Mouse (Mus musculus): ENCODE measurements around the gene Pigyl. TPM values are rescaled to one million over a fixed set of nuclear protein-coding genes. Genes with fewer than 3 reads are reported as not detected.
A peak's percentile ranks its signal among the peaks of the same experiment; 100 is the strongest.

The Pigyl gene
- 77.3 and 84.7 TPM in 2 replicates for polyA plus RNA-seq (2015; fragmentation: Nextera tagmentation; extraction: Ambion mirVana)

- peak within 1 kb of the TSS; percentile 68 for H3K4me3 ChIP-seq
- H3K9ac ChIP-seq: peak within 1 kb of the TSS; percentile 81
- H3K27ac ChIP-seq: peak within 1 kb of the TSS; percentile 87
- H3K4me2 ChIP-seq: peak within 1 kb of the TSS; percentile 72
- no peaks in the 10 kb centered on the region for H3K9me3 ChIP-seq
- under 1% methylated on average over 65 of the region's 65 CpGs for WGBS
- peak; percentile 98 for ATAC-seq (ENCODE audit: borderline replicate concordance, extremely low read depth, low FRiP score, low TSS enrichment)
- peaks cover 18% of the 10 kb centered on the region for H3K4me1 ChIP-seq
- no peaks in the 10 kb centered on the region for H3K27me3 ChIP-seq
- peaks cover 9% of the 10 kb centered on the region; the same call in 1 of the 2 replicates for H3K36me3 ChIP-seq
Observed at GRCm38 (mm10) chr9:22156497-22157245, at the start of gene Pigyl. Gene Pigyl (plus strand): TSS chr9:22156846.

GRCm38 (mm10) chr9:22108194-22108593 lies 48.5 kb upstream of the Pigyl start:
- WGBS: 87% methylated on average over 9 of the region's 9 CpGs
- Histone ChIP-seq H3K27ac (no peak overlapping the region), H3K36me3 (peaks cover 29% of the 10 kb centered on the region), H3K27me3 (no peaks in the 10 kb centered on the region), H3K4me2 (no peak overlapping the region), H3K4me1 (no peaks in the 10 kb centered on the region), H3K4me3 (no peak overlapping the region), H3K9me3 (no peaks in the 10 kb centered on the region), H3K9ac (no peak overlapping the region)
- no peak for ATAC-seq (ENCODE audit: borderline replicate concordance, extremely low read depth, low FRiP score, low TSS enrichment)

GRCm38 (mm10) chr9:22115635-22116034 lies 41.0 kb upstream of the Pigyl start:
- Histone ChIP-seq H3K27me3 (no peaks in the 10 kb centered on the region), H3K4me3 (peak overlapping the region; percentile 76; the same call in 1 of the 2 replicates), H3K9me3 (no peaks in the 10 kb centered on the region), H3K27ac (no peak overlapping the region), H3K36me3 (peaks cover 24% of the 10 kb centered on the region), H3K4me1 (peaks cover 15% of the 10 kb centered on the region), H3K9ac (peak overlapping the region; percentile 70; the same call in 1 of the 2 replicates), H3K4me2 (peak overlapping the region; percentile 85)
- ATAC-seq (ENCODE audit: borderline replicate concordance, extremely low read depth, low FRiP score, low TSS enrichment): no peak
- 90% methylated on average over 4 of the region's 4 CpGs for WGBS

GRCm38 (mm10) chr9:22116086-22116485 lies 40.6 kb upstream of the Pigyl start:
- WGBS: 17% methylated on average over 15 of the region's 15 CpGs
- Histone ChIP-seq H3K9me3 (no peaks in the 10 kb centered on the region), H3K4me3 (peak overlapping the region; percentile 76), H3K27ac (no peak overlapping the region), H3K9ac (peak overlapping the region; percentile 70), H3K27me3 (no peaks in the 10 kb centered on the region), H3K4me2 (peak overlapping the region; percentile 85), H3K36me3 (peaks cover 24% of the 10 kb centered on the region), H3K4me1 (peaks cover 15% of the 10 kb centered on the region)
- ATAC-seq (ENCODE audit: borderline replicate concordance, extremely low read depth, low FRiP score, low TSS enrichment): no peak

- peak within 1 kb of the TSS; percentile 54 for H3K27ac ChIP-seq
Observed at GRCm38 (mm10) chr9:22116740-22117426, 39.8 kb upstream of the Pigyl start, which contains the start of gene Elof1. Gene Elof1 (minus strand): TSS chr9:22117172.

GRCm38 (mm10) chr9:22117754-22118456 lies 38.7 kb upstream of the Pigyl start:
- peaks cover 7% of the 10 kb centered on the region for H3K36me3 ChIP-seq
- WGBS: 42% methylated on average over 10 of the region's 10 CpGs
- no peaks in the 10 kb centered on the region for H3K9me3 ChIP-seq
- H3K4me2 ChIP-seq: peak overlapping the region; percentile 85
- no peaks in the 10 kb centered on the region for H3K27me3 ChIP-seq
- H3K4me1 ChIP-seq: peaks cover 15% of the 10 kb centered on the region
- ATAC-seq (ENCODE audit: borderline replicate concordance, extremely low read depth, low FRiP score, low TSS enrichment): no peak
- H3K4me3 ChIP-seq: peak overlapping the region; percentile 76
- H3K9ac ChIP-seq: peak overlapping the region; percentile 53; the same call in 1 of the 2 replicates
- H3K27ac ChIP-seq: peak overlapping the region; percentile 46; the same call in 1 of the 2 replicates

More at GRCm38 (mm10) chr9:22116740-22117426, 39.8 kb upstream of the Pigyl start, which contains the start of gene Elof1:
- ATAC-seq (ENCODE audit: borderline replicate concordance, extremely low read depth, low FRiP score, low TSS enrichment): peak; percentile 94
- Histone ChIP-seq H3K9ac (peak within 1 kb of the TSS; percentile 70), H3K27me3 (no peaks in the 10 kb centered on the region), H3K4me2 (peak within 1 kb of the TSS; percentile 85), H3K9me3 (no peaks in the 10 kb centered on the region), H3K4me1 (peaks cover 15% of the 10 kb centered on the region), H3K4me3 (peak within 1 kb of the TSS; percentile 76), H3K36me3 (peaks cover 17% of the 10 kb centered on the region)
- WGBS: under 1% methylated on average over 52 of the region's 52 CpGs

GRCm38 (mm10) chr9:22119543-22119942 lies 37.1 kb upstream of the Pigyl start:
- Histone ChIP-seq H3K4me2 (no peak overlapping the region), H3K9ac (no peak overlapping the region), H3K27me3 (no peaks in the 10 kb centered on the region), H3K4me3 (no peak overlapping the region), H3K4me1 (peaks cover 15% of the 10 kb centered on the region), H3K36me3 (no peaks in the 10 kb centered on the region), H3K9me3 (no peaks in the 10 kb centered on the region), H3K27ac (no peak overlapping the region)
- ATAC-seq (ENCODE audit: borderline replicate concordance, extremely low read depth, low FRiP score, low TSS enrichment): no peak
- WGBS: 84% methylated on average over 4 of the region's 4 CpGs

GRCm38 (mm10) chr9:22121545-22121944 lies 35.1 kb upstream of the Pigyl start:
- Histone ChIP-seq H3K36me3 (no peaks in the 10 kb centered on the region), H3K4me3 (no peak overlapping the region), H3K27ac (no peak overlapping the region), H3K4me1 (peaks cover 6% of the 10 kb centered on the region; the same call in 1 of the 2 replicates), H3K9me3 (no peaks in the 10 kb centered on the region), H3K4me2 (no peak overlapping the region), H3K27me3 (no peaks in the 10 kb centered on the region), H3K9ac (no peak overlapping the region)
- ATAC-seq (ENCODE audit: borderline replicate concordance, extremely low read depth, low FRiP score, low TSS enrichment): no peak

GRCm38 (mm10) chr9:22122005-22122404 lies 34.6 kb upstream of the Pigyl start:
- no peak overlapping the region for H3K27ac ChIP-seq
- H3K27me3 ChIP-seq: no peaks in the 10 kb centered on the region
- H3K36me3 ChIP-seq: no peaks in the 10 kb centered on the region
- 50% methylated on average over 3 of the region's 3 CpGs for WGBS
- no peak overlapping the region for H3K4me3 ChIP-seq
- H3K4me2 ChIP-seq: no peak overlapping the region
- peaks cover 6% of the 10 kb centered on the region; the same call in 1 of the 2 replicates for H3K4me1 ChIP-seq
- no peaks in the 10 kb centered on the region for H3K9me3 ChIP-seq
- ATAC-seq (ENCODE audit: borderline replicate concordance, extremely low read depth, low FRiP score, low TSS enrichment): no peak
- H3K9ac ChIP-seq: no peak overlapping the region

- Histone ChIP-seq H3K4me2 (no peak overlapping the region), H3K27ac (no peak overlapping the region), H3K36me3 (no peaks in the 10 kb centered on the region), H3K27me3 (no peaks in the 10 kb centered on the region), H3K9ac (no peak overlapping the region), H3K4me3 (no peak overlapping the region), H3K9me3 (no peaks in the 10 kb centered on the region), H3K4me1 (no peaks in the 10 kb centered on the region)
- no peak for ATAC-seq (ENCODE audit: borderline replicate concordance, extremely low read depth, low FRiP score, low TSS enrichment)
- 77% methylated on average over 7 of the region's 7 CpGs for WGBS
Observed at GRCm38 (mm10) chr9:22123069-22123609, 33.5 kb upstream of the Pigyl start.

- H3K27me3 ChIP-seq: no peaks in the 10 kb centered on the region
- no peak overlapping the region for H3K27ac ChIP-seq
- ATAC-seq (ENCODE audit: borderline replicate concordance, extremely low read depth, low FRiP score, low TSS enrichment): no peak
- no peak overlapping the region for H3K4me2 ChIP-seq
- H3K36me3 ChIP-seq: no peaks in the 10 kb centered on the region
- no peaks in the 10 kb centered on the region for H3K4me1 ChIP-seq
- H3K4me3 ChIP-seq: no peak overlapping the region
- no peaks in the 10 kb centered on the region for H3K9me3 ChIP-seq
- 80% methylated on average over 3 of the region's 3 CpGs for WGBS
- H3K9ac ChIP-seq: no peak overlapping the region
Observed at GRCm38 (mm10) chr9:22124169-22124568, 32.5 kb upstream of the Pigyl start.
